Mouse (Mus musculus): ENCODE measurements around the gene E2f8.

E2f8 gene

GRCm38 (mm10) chr7:48881486-48881885 is at the start of gene E2f8:
Gene E2f8 (minus strand): TSS chr7:48881596.
- peak; percentile 23 to 43 for DNase-seq

DNA sequence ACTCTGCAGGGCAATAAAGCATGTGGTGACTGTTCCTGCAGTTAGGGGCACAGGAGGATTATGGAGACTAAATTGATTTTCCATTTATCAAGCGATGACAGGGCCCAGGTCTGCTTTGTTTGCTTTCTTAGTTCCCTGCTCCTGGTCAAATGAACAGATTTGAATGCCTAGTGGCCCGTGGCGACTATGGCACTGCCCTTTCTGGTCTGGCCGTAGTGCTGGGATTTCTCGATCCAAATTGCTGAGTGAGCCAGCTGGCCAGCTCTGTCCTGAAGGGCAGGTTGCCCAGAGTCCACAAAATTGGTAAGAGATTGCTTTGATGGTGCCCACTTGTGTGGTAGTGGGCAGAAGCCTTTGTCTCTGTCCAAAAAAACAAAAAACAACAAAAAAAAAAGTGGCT is 49.0 kb upstream of the E2f8 start:
- DNase-seq = peak; percentile 88 to 90

GRCm38 (mm10) chr7:48928364-48928763 is 47.0 kb upstream of the E2f8 start:
- peak; percentile 76 for DNase-seq

GRCm38 (mm10) chr7:48925214-48925613 is 43.8 kb upstream of the E2f8 start:
- no peak for DNase-seq

DNA sequence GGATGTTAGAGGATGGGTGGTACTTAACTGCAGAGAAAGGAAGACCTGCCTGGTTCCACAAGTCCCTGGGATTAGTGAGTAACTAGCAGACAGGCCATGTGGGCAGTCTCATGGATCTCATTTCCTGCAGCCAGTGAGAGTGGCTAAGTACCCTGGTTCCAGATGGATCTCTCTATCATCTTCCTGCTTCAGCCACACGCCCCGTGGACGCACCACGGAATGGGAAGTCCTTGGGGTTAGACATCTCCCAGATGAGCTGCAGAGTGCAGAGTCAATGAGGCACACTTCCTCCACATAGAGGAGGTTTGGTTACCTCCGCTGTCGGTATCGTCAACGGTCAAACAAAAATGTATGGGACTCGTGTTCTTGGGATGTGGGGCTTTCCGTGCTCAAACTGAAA is 42.2 kb upstream of the E2f8 start:
- no peak for DNase-seq

GRCm38 (mm10) chr7:48918389-48918788 is 37.0 kb upstream of the E2f8 start:
- DNase-seq = no peak

DNA sequence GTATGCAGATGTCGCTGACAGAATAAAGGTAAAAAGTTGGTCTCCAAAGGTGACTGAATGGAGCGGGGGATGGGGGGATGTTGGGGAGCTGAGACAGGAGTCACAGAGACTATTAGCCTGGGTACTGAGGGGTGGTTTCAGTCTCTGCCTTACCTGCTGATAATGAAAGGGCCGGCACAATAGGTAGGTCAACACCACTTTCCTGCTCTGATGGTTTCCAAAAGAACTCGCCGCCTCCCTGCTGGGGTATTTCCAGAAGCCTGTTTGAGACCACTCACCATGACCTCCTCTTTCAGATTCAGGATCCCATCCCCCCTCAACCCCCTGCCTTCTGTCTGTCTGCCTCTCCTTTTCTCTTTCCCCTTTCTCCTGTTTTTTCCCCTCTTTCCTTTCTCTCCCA is 36.6 kb upstream of the E2f8 start:
- no peak for DNase-seq

GRCm38 (mm10) chr7:48917463-48917862 is 36.1 kb upstream of the E2f8 start:
- DNase-seq = no peak

DNA sequence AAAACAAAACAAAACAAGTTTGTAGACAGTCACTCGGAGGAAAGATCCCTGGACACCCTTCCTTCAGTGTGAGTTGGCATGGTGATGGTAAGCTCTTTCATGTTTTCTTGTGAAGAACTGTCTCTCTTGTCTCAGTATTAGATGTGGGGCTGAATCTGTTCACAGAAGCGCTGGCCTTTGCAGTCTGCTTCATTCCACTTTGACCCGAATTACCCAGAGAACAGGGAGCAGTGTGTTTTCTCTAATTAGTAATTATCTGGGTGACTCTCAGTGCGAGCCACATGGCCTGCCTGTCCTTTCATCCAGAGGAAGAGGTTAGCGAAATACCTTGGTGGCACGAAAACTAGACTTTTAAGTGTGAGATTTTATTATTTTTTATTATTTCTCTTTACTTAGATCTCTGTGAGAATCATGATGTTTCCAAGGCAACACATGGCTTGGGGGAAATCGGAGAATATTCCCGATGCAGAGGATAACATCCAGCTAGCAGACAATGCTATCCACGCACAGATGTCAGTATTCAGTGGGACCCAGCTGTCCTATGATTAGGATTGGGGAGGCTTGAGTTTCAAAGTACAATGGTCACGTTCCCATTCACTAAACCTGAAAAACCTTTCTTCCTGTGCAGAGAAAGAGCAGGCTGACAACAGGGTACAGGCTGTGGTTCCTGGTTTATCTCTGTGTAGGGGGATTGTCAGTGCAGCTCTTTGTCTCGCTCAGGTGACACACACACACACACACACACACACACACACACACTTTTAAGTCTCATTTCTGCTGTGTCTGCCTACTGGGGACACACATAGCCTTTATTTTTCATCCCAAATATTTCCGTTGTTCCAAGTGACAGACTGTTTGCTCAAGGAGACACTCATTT is 33.5 kb upstream of the E2f8 start:
- no peak for DNase-seq

DNA sequence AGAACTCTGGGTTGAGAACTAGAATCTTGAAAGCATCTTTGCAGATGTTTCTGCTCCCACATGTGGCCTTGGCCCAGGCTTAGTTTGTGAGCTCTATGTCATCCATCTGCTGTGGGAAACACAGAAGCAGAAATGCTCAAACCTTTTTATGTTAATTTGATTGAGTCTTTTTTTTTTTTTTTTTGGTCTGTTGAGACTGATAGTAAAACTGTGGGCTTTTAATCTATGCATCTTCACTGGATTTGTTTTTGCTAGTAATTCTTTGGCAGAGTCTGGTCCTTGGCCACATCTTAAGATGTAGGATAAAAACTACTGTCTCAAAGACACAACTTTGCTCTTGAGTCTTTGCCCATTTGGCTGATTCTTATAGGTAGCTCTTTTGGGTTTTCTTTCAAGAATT is 29.8 kb upstream of the E2f8 start:
- no peak for DNase-seq

- no peak for DNase-seq
Observed at GRCm38 (mm10) chr7:48910282-48910681, 28.9 kb upstream of the E2f8 start.

GRCm38 (mm10) chr7:48909342-48909671 is 27.9 kb upstream of the E2f8 start:
- no peak for DNase-seq

- no peak for DNase-seq
Observed at GRCm38 (mm10) chr7:48908521-48909341, 27.3 kb upstream of the E2f8 start, which contains the start of gene Nav2. Gene Nav2 (plus strand): TSS chr7:48908716.

DNA sequence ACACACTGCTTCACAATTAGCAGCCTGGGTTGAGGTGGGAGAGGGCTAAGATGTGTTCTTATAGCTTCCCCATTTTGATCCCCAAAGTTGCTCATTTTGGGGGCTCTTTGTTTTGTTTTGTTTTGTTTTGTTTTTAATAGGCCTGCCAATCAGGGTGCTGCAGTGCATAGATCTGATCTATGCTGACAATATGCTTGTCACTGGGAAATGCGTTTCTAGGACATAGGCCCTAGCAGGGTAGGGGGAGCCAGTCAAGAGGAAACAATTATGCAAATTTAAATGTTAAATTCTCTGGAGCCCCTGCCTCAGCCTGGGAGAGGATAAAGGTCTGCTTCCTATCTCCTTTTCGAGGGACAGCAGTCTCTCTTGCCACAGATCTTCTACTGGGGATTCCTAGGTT is 21.1 kb upstream of the E2f8 start:
- DNase-seq = no peak

DNA sequence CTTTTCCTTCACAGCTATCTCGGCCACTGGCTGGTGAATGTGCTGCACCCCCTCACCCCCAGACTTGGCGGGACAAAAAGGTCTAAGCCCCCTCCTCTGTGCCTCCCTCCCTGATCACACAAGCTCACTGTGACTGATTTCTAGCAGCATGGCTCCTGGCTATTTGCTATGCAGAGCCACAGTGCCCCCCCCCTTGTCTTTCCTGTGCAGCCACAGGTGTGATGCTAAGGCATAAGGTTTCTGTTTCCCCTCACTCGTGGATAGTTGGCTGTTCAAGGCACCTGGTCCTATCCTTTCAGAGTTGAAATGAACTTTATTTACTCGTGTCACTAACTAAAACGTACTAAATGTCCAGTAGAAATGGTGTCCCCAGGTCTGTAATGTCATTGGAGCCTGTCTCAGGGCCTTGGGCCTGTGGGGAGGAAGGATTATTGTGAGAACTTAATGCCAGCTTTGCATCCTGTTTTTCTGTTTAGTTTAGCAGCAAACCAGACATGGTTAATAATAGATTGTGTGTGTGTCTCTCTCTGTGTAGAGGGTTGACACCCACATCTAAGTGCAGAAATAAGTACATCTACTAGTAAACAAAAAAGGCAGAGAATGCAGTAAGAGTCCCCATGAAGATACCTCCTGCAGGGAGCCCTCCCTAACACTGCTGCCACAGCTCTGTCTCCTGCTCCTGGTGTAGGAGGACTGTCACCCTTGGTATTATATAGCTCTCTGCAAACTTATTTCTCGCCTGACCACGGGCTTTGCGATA is 19.2 kb upstream of the E2f8 start:
- DNase-seq = no peak

DNA sequence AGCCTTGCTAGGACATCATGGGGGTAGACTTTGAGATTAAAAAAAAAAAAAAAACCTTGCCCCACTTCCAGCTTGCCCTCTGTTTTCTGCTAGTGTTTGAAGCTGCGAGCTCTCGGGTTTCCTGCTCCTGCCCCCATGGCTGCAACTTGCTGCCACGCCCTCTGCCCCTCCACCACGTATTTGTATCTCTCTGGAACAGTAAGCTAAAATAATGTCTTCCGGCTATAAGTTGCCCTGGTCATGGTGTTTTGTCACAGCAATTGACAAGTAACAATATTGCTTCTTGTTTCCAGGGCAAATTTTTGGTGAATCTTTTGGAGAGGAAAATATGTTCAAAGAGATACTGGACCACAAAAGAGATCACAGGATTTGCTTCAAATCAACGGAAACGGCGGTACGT is 17.0 kb upstream of the E2f8 start:
- no peak for DNase-seq

GRCm38 (mm10) chr7:48897539-48898163 is 16.3 kb upstream of the E2f8 start:
- DNase-seq = no peak

DNA sequence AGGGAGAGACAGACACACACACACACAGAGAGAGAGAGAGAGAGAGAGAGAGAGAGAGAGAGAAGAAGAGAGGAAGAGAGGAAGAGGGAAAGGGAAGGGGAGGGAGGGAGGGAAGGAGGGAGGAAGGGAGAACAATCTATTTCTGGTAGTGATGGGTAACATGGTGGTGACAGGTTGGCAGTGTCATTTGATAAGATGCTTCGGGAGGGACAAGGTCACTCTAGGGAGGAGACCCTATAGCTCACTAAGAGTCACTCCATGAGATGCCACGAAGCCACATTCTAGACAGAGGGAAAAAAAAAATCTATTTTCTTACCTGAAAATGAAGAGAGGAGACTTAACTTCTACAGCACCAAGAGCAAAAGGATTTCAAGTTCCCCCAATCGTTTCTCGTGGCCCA is 14.7 kb upstream of the E2f8 start:
- DNase-seq = no peak

GRCm38 (mm10) chr7:48895475-48895874 is 14.1 kb upstream of the E2f8 start:
- no peak for DNase-seq

- DNase-seq = no peak
Observed at GRCm38 (mm10) chr7:48894763-48895162, 13.4 kb upstream of the E2f8 start.

DNA sequence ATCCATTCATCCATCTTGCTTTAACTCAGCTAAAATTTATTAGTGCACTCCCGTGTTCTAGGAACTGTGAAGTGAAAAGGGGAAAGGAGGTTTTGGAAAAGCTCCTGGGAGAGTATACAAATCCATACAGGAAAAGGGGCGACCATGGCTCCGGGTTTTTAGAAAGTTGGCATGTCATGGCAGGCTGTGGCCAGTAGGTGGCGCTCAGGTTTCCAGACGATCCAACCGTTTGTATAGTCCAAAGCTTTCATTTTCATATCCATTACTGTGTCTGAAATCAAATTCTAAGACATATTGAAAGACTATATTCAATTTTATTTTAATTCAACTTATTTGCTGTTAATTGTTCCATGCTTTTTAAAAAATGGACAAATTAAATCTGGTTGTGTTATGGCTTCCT is 12.8 kb upstream of the E2f8 start:
- peak; percentile 60 to 84 for DNase-seq

GRCm38 (mm10) chr7:48893093-48893492 is 11.7 kb upstream of the E2f8 start:
- DNase-seq = no peak

GRCm38 (mm10) chr7:48891029-48891428 is 9.6 kb upstream of the E2f8 start:
- DNase-seq = no peak
